Mouse (Mus musculus): Measurements from ENCODE around the gene Hectd3.
A peak's percentile ranks its signal among the peaks of the same experiment; 100 is the strongest.

Hectd3 gene

DNA sequence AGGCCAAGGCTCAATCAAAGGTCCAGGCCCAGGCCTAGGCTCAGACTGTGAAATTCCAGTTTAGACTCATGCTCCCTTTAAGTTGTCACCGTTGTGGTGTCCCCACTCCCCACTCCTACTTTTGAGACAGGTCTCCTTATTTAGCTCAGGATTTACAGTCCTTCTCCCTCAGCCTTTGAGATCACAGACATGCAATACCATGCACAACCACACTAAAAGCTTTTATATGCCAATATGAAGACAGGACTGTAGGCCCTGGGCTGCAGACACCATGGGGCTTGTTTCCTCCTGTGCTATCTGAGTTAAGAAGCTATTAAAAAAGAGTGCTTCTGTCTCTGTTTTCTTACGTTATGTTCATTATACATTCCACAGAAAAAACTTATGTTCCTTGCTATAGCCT, 22.6 kb downstream of the Hectd3 start:
- DNase-seq (ENCODE audit: low spot score in 2 of 2): no peak

GRCm38 (mm10) chr4:117018327-117018726, 23.2 kb downstream of the Hectd3 start:
- no peak for DNase-seq (ENCODE audit: low spot score in 2 of 2)

DNA sequence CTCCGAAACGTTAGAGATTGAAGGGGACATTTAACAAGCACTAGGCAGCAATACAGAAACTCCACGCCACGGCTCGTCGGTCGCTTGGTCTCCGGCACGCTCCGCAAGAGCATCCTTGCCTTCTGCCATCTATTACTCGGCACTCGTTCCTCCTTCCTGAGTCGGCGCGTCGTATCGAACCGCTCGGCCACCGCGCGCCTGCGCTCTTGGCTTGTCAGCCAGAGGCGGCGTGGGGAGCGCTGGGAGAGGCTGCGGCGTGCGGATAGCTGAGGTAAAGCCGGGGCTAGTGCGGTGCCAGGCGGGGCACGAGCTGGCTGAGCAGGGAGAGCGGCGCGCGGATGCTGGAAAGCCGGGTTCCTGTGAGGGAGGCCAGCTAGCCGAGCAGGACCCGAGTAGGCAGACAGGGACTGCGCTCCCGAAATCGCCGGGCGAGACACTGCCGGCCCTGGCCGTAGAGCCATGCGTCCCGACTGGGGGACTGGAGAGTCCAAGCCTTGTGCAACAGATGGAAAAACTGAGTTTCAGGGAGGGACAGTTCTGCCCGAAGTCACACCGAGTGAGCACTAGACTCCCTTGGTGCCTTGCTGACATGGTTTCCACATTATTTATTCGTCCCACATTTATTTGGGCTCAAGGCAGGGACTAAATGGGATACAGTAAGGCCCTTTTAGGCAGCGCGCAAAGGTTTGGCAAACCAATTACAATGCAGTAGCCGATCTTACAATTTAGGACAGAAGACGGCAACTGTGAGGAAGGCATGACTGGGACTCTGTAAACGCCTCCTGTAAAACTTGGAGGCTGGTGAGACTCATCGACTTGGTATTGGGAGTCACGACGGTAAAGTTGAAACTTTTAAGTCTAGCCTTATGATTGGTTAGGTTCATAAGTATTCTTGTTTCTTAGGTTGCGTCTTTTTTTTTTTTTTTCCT, 24.4 kb downstream of the Hectd3 start, which contains the start of gene Eif2b3:
Gene Eif2b3, plus strand, starts transcription at position 197 of the 929 bp plus-strand sequence.
- DNase-seq (ENCODE audit: low spot score in 2 of 2): peak; percentile 86 to 87

DNA sequence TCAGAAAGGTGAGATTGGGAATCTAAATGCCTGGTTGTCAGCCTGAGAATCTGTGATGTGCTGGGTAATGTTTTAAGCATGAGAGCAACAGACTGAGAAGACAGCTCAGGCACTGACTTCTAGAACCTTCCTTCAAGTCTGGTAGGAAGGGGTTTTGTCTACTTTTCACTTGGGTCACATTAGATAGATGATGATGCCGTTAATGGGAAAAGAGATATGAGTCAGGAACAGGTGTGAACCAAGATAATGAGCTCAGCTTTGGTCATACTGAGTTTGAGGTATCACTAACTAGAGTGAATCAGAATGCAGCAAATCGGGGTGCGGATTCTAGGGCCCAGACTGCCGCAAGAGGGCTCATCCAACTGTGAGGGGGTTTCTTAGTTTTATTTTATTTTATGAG, 28.4 kb downstream of the Hectd3 start:
- DNase-seq (ENCODE audit: low spot score in 2 of 2): no peak

DNA sequence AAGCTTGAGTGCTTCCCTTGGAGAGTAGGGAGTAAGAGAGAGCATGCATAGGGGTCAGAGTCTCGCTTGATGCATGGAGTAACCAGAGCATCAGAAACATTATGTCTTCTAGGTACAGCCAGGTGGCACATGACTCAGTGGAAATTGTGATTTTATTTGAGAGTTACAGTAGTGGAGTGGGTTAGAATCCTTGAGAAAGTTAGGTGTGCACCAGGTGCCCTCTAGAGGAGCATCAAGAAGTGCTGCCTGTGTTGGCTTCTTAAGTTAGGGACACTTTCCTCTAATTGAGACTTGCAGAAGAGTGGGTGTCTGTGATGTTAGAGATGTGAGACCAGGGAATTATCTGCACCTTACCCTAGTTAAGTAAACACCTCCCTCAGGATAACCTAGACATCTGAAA, 36.0 kb downstream of the Hectd3 start:
- DNase-seq (ENCODE audit: low spot score in 2 of 2): no peak

DNA sequence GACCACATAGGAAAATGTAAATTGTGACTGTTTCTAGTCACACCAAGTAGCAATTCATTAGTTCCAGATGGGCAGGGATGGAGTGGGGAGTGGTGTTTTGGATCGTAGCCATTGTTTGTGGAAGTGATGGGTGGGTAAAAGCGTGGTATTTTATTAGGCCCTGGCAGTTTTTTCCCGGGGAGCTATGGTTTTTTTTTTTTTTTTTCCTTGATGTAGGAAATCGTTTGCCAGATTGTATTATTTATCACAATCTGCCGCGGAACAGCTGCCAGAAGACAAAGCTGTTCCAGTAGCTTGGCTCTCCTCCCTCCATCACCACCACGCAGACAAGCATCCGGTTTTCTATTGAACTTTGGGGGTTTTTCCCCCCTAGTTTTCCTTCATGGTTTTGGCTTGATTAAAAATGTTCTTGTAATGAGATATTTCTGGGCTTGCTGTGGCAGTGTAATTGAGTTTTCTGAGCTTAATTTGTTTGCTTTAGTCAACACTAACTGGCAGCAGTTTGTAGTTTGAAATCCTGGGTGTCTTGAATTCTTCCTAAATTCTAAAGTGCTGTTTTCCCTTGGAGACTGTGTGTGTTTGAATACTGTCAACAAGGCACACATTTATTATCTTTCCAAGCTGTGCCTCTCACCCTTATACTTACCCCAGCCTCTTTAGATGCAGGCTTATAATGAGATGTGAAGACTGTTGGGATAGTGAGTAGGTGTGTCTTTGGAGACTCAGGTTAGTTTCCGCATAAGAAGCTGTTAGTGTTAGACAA, 45.0 kb downstream of the Hectd3 start:
- peak in 1 of 2 experiments; percentile 30 for DNase-seq (ENCODE audit: low spot score in 2 of 2)

GRCm38 (mm10) chr4:117040791-117041190, 45.7 kb downstream of the Hectd3 start:
- DNase-seq (ENCODE audit: low spot score in 2 of 2): no peak

GRCm38 (mm10) chr4:117041283-117041721, 46.2 kb downstream of the Hectd3 start:
- DNase-seq (ENCODE audit: low spot score in 2 of 2): no peak

DNA sequence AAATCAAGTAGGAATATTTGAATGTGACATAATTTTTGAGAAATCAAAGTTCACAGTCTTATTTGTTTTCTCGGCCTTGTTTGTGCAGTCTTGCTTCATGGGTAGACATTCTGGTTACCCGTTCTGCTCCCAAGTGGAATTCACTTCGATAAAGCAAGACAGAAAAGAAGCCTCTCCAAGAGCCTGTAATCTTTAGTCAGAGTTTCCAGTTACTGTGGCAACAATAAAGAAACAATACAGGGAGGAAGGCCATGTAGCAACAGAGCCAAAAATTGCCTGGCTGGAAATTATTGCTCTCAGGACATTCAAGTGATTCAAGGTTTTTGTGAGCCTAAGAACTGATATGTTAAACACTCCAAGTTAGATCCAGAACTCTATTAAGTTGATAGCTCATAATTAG, 53.7 kb downstream of the Hectd3 start:
- DNase-seq (ENCODE audit: low spot score in 2 of 2): no peak

- DNase-seq (ENCODE audit: low spot score in 2 of 2): no peak
These were observed 54.4 kb downstream of the Hectd3 start for GRCm38 (mm10) chr4:117049485-117049884.

- DNase-seq (ENCODE audit: low spot score in 2 of 2): no peak
These were observed 57.5 kb downstream of the Hectd3 start for GRCm38 (mm10) chr4:117052626-117053025.

- DNase-seq (ENCODE audit: low spot score in 2 of 2): no peak
These were observed 58.8 kb downstream of the Hectd3 start for GRCm38 (mm10) chr4:117053956-117054355.
